Mouse (Mus musculus) layer of hippocampus, adult 2 months (tissue): ENCODE measurements at regions not wholly inside any gene's neighbourhood (a gene's known extent, or its start where the extent isn't known, plus 50 kb on each side); places are given as distances from the start of the nearest gene placed in this dataset.

ENCODE experiments used
- DNase-seq, 2 experiments: peaks; one replicate each; pipeline ENCODE4 v3.0.0; 2022; ENCODE audit warnings: low spot score in 2 of 2
- H3K27ac ChIP-seq: fragments of 200-600 bp; 2 replicates; pipeline ENCODE4 v1.8.1; 2022
- H3K4me3 ChIP-seq: fragments of 200-600 bp; 2 replicates; pipeline ENCODE4 v1.8.1; 2022; ENCODE audit warnings: mild to moderate bottlenecking
- CTCF ChIP-seq: fragments of 200-600 bp; conservative IDR thresholded peaks from 2 replicates; pipeline ENCODE4 v1.8.1; 2022; ENCODE audit warnings: antibody characterized with exemption, mild to moderate bottlenecking, moderate library complexity

DNA sequence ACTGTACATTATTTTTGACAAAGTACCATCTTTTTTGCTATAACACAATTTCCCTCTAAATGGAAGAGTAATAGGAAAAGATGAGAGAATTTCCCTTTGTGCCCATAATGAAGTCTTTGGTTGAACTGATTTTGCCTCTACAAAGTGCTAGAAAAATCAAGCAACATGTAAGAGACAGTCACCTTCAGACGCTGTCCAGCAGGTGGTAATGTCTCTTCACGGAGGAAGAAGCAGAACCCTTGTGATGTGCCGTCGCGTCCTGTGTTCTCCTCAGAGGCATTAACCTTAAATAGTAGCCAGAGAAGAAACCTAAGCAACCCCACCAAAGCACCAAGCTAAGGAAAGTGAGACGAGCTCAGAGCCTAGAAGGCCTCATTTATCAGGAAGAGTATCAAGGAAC lies 275.7 kb downstream of the Gm45692 start:
- Histone ChIP-seq H3K27ac (no peak overlapping the region), H3K4me3 (no peak overlapping the region)
- 0 out of 2 replicates have a peak, but pooled peaks have one; percentile 5 for TF ChIP-seq CTCF
- DNase-seq, result no peak

GRCm38 (mm10) chr8:26420002-26420401 lies 300.7 kb downstream of the Gm45692 start:
- DNase-seq, result no peak
- no peak for TF ChIP-seq CTCF
- Histone ChIP-seq H3K4me3 (no peak overlapping the region), H3K27ac (no peak overlapping the region)

GRCm38 (mm10) chr8:26420536-26420935 lies 301.2 kb downstream of the Gm45692 start:
- no peak for TF ChIP-seq CTCF
- Histone ChIP-seq H3K4me3 (no peak overlapping the region), H3K27ac (no peak overlapping the region)
- no peak for DNase-seq

DNA sequence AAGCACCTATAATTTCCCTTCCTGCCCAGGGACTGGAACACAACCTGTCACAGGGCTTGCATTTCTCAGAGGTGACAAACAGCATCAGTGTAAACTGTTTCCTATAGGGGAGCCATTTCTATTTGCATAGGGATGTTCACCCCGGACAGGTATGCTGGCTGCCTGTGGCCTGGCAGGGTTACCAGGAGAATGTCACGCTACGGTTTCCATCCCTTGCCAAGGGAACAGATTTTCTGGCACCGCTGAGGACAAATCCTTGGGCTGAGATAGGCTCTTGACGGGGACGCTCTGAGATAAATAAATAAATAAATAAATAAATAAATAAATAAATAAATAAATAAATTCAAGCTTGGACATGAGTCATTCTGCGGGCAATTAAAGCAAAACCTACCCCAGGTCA lies 308.0 kb downstream of the Gm45692 start:
- no peak overlapping the region for H3K27ac ChIP-seq
- TF ChIP-seq CTCF, result no peak
- no peak for DNase-seq
- H3K4me3 ChIP-seq, result no peak overlapping the region

GRCm38 (mm10) chr8:26429751-26430327 lies 310.5 kb downstream of the Gm45692 start:
- Histone ChIP-seq H3K4me3 (no peak overlapping the region), H3K27ac (no peak overlapping the region)
- no peak for TF ChIP-seq CTCF
- no peak for DNase-seq

- Histone ChIP-seq H3K27ac (no peak overlapping the region), H3K4me3 (no peak overlapping the region)
- TF ChIP-seq CTCF, result no peak
- no peak for DNase-seq
Observed at GRCm38 (mm10) chr8:26432161-26432919, 313.0 kb downstream of the Gm45692 start.

GRCm38 (mm10) chr8:26436236-26436635 lies 316.9 kb downstream of the Gm45692 start:
- Histone ChIP-seq H3K4me3 (no peak overlapping the region), H3K27ac (no peak overlapping the region)
- TF ChIP-seq CTCF, result no peak
- DNase-seq, result no peak

- Histone ChIP-seq H3K27ac (no peak overlapping the region), H3K4me3 (no peak overlapping the region)
- no peak for TF ChIP-seq CTCF
- DNase-seq, result no peak
Observed at GRCm38 (mm10) chr8:26437571-26437970, 318.2 kb downstream of the Gm45692 start.

GRCm38 (mm10) chr8:26438246-26438862 lies 319.0 kb downstream of the Gm45692 start:
- no peak overlapping the region for H3K27ac ChIP-seq
- no peak overlapping the region for H3K4me3 ChIP-seq
- no peak for TF ChIP-seq CTCF
- no peak for DNase-seq

DNA sequence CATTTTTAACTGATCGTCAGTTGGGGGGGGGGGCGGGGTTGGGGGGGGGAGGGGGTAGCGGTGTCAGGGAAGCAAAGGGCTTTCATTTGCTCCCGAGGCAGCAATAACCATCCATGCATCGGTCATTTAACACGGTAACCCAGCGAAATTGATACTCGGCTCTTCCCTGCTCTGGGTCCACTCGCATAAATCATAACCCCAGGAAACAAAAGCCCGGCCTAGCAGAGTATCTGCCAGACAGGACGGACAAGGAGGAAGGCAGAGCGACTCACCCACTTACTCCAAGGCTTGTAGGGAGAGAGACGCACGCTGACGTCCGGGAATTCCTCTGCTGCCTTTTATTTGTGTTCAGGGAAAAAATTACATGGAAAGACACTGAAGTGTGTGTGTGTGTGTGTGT lies 319.5 kb downstream of the Gm45692 start:
- H3K4me3 ChIP-seq, result no peak overlapping the region
- no peak overlapping the region for H3K27ac ChIP-seq
- TF ChIP-seq CTCF, result no peak
- DNase-seq, result no peak

DNA sequence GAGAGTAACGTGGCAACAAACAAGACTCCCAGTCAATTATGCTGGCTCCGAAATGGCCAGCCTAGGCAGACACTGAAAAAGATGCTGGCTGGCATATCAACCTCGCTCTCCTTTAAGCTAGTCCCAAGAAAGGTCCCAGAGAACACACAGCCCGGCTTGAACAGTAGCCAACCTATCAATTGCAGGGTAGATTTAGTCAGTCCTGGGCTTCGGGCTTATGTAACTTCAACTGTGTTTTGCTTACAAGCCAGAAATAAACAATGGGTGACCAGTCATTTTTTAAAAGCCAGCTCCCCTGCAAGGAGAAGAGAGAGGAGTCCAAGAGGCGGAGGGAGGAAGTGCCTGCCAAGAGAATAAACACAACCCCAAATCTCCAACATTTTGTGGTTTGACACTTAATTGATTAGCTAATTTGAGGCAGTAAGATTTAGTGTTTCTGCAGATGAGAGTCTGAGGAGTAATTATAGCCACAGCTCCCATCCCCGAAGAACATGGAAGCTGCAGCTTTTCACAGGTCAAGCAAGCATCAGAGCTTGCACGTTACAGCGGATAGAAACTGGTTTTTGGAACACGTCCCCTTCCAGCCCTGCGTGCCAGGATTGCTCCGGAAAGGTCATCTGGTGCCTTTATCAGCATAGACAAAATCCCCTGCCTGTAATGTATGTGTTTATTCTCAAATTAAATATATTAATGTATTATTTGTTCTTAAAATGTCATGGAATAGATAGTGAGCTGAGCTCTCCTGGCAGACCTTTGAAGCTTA lies 322.1 kb downstream of the Gm45692 start:
- peak; percentile 35 for TF ChIP-seq CTCF
- peak in 1 of 2 experiments; percentile 3 for DNase-seq
- Histone ChIP-seq H3K4me3 (no peak overlapping the region), H3K27ac (no peak overlapping the region)

- DNase-seq, result peak; percentile 49 to 83
Observed at GRCm38 (mm10) chr8:26443041-26443440, 323.7 kb downstream of the Gm45692 start.

DNA sequence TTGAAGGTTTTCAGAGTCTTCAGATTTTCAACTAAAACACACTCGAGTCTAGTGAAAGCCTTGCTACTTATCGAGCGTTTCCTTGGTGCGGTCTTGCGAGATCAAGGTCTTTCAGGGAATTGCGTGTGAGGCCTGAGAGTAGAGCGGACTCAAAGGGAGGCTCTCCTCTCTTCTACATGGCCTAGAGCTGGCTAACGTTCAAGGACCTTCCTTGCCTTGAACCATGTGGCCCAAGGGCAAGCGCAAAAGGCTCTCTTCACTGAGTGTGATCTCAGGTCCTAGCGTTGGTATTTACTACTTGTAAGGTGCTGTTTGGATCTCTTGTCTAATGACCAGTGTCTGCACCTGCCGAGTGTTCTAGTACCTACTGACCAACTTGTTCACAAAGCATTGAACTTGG lies 324.4 kb downstream of the Gm45692 start:
- no peak for TF ChIP-seq CTCF
- no peak overlapping the region for H3K27ac ChIP-seq
- no peak for DNase-seq
- H3K4me3 ChIP-seq, result no peak overlapping the region

More at GRCm38 (mm10) chr8:26443041-26443440, 323.7 kb downstream of the Gm45692 start:
- Histone ChIP-seq H3K4me3 (no peak overlapping the region), H3K27ac (no peak overlapping the region)
- peak; percentile 85 for TF ChIP-seq CTCF
